Mouse (Mus musculus): ENCODE measurements at regions not wholly inside any gene's neighbourhood (a gene's known extent, or its start where the extent isn't known, plus 50 kb on each side); places are given as distances from the start of the nearest gene placed in this dataset.

- no peak for DNase-seq (ENCODE audit: low read depth)
These were observed 383.8 kb upstream of the Slc30a5 start for GRCm38 (mm10) chr13:101216897-101217480.

GRCm38 (mm10) chr13:101216421-101216820, 383.2 kb upstream of the Slc30a5 start:
- no peak for DNase-seq (ENCODE audit: low read depth)

- no peak for DNase-seq (ENCODE audit: low read depth)
These were observed 382.6 kb upstream of the Slc30a5 start for GRCm38 (mm10) chr13:101215792-101216221.

- no peak for DNase-seq (ENCODE audit: low read depth)
These were observed 382.0 kb upstream of the Slc30a5 start for GRCm38 (mm10) chr13:101215131-101215641.

- no peak for DNase-seq (ENCODE audit: low read depth)
These were observed 380.9 kb upstream of the Slc30a5 start for GRCm38 (mm10) chr13:101214094-101214493.

- DNase-seq (ENCODE audit: low read depth), result no peak
These were observed 380.1 kb upstream of the Slc30a5 start for GRCm38 (mm10) chr13:101213121-101213916.

GRCm38 (mm10) chr13:101212341-101212895, 379.2 kb upstream of the Slc30a5 start:
- DNase-seq (ENCODE audit: low read depth), result no peak

- DNase-seq (ENCODE audit: low read depth), result no peak
These were observed 375.6 kb upstream of the Slc30a5 start for GRCm38 (mm10) chr13:101208788-101209187.

- no peak for DNase-seq (ENCODE audit: low read depth)
These were observed 370.2 kb upstream of the Slc30a5 start for GRCm38 (mm10) chr13:101203463-101203862.

- DNase-seq (ENCODE audit: low read depth), result no peak
These were observed 369.5 kb upstream of the Slc30a5 start for GRCm38 (mm10) chr13:101202565-101203313.

GRCm38 (mm10) chr13:101190249-101190830, 357.1 kb upstream of the Slc30a5 start:
- DNase-seq (ENCODE audit: low read depth), result no peak

- no peak for DNase-seq (ENCODE audit: low read depth)
These were observed 349.2 kb upstream of the Slc30a5 start for GRCm38 (mm10) chr13:101182387-101182786.

- no peak for DNase-seq (ENCODE audit: low read depth)
These were observed 341.9 kb upstream of the Slc30a5 start for GRCm38 (mm10) chr13:101175017-101175689.

- no peak for DNase-seq (ENCODE audit: low read depth)
These were observed 328.5 kb upstream of the Slc30a5 start for GRCm38 (mm10) chr13:101161768-101162167.

GRCm38 (mm10) chr13:101159878-101160277, 326.7 kb upstream of the Slc30a5 start:
- no peak for DNase-seq (ENCODE audit: low read depth)

GRCm38 (mm10) chr13:101153760-101154159, 320.5 kb upstream of the Slc30a5 start:
- DNase-seq (ENCODE audit: low read depth), result no peak

GRCm38 (mm10) chr13:101142761-101143160, 309.5 kb upstream of the Slc30a5 start:
- DNase-seq (ENCODE audit: low read depth), result no peak

GRCm38 (mm10) chr13:101142104-101142735, 309.0 kb upstream of the Slc30a5 start:
- DNase-seq (ENCODE audit: low read depth), result no peak

- no peak for DNase-seq (ENCODE audit: low read depth)
These were observed 296.2 kb upstream of the Slc30a5 start for GRCm38 (mm10) chr13:101129466-101129865.

- no peak for DNase-seq (ENCODE audit: low read depth)
These were observed 294.6 kb upstream of the Slc30a5 start for GRCm38 (mm10) chr13:101127808-101128207.

GRCm38 (mm10) chr13:101127262-101127661, 294.0 kb upstream of the Slc30a5 start:
- no peak for DNase-seq (ENCODE audit: low read depth)

All from c-Kit-positive CD71-positive TER-119-negative erythroid progenitor cells, embryonic 14.5 days (primary cell).